Mouse (Mus musculus): ENCODE results near the gene Gtf2ird2.

The Gtf2ird2 gene

GRCm38 (mm10) chr5:134268751-134269150 lies 84.9 kb downstream of the Gtf2ird2 start:
- no peak for DNase-seq (ENCODE audit: low spot score)

GRCm38 (mm10) chr5:134269751-134270150 lies 85.9 kb downstream of the Gtf2ird2 start:
- no peak for DNase-seq (ENCODE audit: low spot score)

GRCm38 (mm10) chr5:134270566-134270965 lies 86.7 kb downstream of the Gtf2ird2 start:
- no peak for DNase-seq (ENCODE audit: low spot score)

- no peak for DNase-seq (ENCODE audit: low spot score)
Measured at GRCm38 (mm10) chr5:134271421-134271820, 87.6 kb downstream of the Gtf2ird2 start.

- no peak for DNase-seq (ENCODE audit: low spot score)
Measured at GRCm38 (mm10) chr5:134272761-134273160, 88.9 kb downstream of the Gtf2ird2 start.

- no peak for DNase-seq (ENCODE audit: low spot score)
Measured at GRCm38 (mm10) chr5:134273761-134274160, 89.9 kb downstream of the Gtf2ird2 start.
